Mouse (Mus musculus): ENCODE measurements at regions not wholly inside any gene's neighbourhood (a gene's known extent, or its start where the extent isn't known, plus 50 kb on each side); places are given as distances from the start of the nearest gene placed in this dataset.

DNA sequence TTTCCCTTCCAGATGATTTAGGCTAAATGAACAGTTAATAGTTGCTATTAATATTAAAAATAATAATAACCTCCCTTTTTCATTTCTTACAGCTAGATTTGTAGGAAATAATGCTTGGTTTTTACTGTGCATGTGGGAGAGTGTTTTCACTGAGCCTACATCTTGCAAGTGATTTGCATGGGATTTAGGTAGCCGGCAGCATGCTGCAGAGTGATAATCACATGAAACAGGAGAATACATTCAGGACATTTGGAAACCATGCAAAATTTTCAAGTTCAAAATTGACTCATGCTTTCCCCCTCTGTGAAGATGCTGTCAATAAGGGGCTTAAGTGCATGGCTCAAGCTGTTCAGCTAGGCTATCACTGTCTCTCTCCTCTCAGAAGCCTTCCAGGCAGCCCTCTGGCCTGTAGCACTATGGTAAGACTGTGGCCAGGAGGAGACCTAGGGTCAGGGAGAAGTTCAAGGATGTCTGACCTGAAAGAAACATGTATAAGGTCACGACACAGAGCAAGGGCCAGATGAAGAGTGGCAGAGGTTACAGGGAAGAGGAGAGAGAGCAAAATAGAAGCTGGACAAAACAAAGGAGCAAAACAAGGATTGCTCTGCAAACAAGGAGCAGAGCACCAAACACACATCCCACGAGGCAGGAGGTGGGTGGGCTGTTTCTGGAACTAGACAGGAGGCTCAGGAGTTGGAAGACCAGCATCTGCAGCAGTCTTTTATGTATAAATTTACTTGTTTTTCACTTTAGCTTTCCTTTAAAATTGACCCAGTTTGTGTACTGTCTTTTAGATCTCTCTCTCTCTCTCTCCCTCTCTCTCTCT, 177.5 kb downstream of the Tmem161b start:
- no peak for DNase-seq (ENCODE audit: low read depth)

GRCm38 (mm10) chr13:84401006-84401405, 178.9 kb downstream of the Tmem161b start:
- DNase-seq (ENCODE audit: low read depth) = no peak

- DNase-seq (ENCODE audit: low read depth) = no peak
These were observed 182.6 kb downstream of the Tmem161b start for GRCm38 (mm10) chr13:84404566-84405194.

GRCm38 (mm10) chr13:84434444-84434843, 212.3 kb downstream of the Tmem161b start:
- DNase-seq (ENCODE audit: low read depth) = no peak

GRCm38 (mm10) chr13:84437586-84438443, 215.7 kb downstream of the Tmem161b start:
- no peak for DNase-seq (ENCODE audit: low read depth)

DNA sequence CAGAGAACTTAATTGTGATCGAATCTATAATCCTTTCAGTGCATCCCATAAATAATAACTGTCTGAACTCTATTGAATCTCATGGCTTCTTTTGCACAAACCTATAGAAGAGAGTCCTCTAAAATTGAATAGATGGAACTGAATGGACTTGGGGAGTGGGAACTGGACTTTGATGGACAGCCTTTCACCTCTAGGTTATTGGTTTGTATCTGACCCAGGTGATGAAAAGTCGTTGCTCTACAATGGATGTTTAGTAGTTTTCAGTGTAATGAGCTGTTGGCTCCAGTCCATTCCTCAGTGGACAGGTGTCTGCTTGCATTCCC, 216.3 kb downstream of the Tmem161b start:
- no peak for DNase-seq (ENCODE audit: low read depth)

- DNase-seq (ENCODE audit: low read depth) = no peak
These were observed 226.4 kb downstream of the Tmem161b start for GRCm38 (mm10) chr13:84448514-84448913.

DNA sequence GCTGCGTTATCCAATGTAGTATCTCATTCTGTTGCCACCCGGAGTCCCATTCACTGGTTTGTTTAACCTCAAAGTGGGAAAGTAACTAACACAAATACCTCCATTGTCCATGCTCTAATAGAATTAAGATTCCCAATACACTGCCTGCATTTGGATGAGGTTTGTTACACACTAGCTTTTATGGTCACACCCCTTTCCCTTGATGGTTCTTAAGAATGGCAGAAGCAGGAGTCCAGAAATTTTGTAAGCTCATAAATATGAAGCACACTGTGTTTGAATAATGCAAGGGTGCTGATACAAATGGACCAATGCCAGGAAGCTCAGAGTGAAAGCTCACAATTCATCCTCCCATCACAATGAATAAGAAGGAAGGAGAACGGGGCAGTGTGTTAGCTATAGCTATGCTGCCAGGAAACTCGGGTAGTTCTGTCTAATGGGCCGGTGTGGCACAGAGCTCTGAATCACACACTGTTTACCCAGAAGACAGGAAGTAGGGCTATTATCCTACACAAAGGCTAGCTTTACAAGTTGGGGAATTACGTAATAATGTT, 227.0 kb downstream of the Tmem161b start:
- DNase-seq (ENCODE audit: low read depth) = no peak
